Mouse (Mus musculus) urinary bladder, postnatal 4 days (tissue): ENCODE measurements around the gene Sacm1l.

Experiments used
- DNase-seq, 2 experiments: peaks; one replicate each; pipeline ENCODE4 v3.0.0; 2021 to 2022; ENCODE audit warnings: low spot score in 2 of 2

Sacm1l gene

GRCm38 (mm10) chr9:123509638-123510604, 19.6 kb upstream of the Sacm1l start:
- DNase-seq, result no peak

GRCm38 (mm10) chr9:123510926-123511325, 18.6 kb upstream of the Sacm1l start:
- no peak for DNase-seq

- no peak for DNase-seq
These were observed 17.1 kb upstream of the Sacm1l start for GRCm38 (mm10) chr9:123512482-123512881.

GRCm38 (mm10) chr9:123515087-123515486, 14.5 kb upstream of the Sacm1l start:
- no peak for DNase-seq

DNA sequence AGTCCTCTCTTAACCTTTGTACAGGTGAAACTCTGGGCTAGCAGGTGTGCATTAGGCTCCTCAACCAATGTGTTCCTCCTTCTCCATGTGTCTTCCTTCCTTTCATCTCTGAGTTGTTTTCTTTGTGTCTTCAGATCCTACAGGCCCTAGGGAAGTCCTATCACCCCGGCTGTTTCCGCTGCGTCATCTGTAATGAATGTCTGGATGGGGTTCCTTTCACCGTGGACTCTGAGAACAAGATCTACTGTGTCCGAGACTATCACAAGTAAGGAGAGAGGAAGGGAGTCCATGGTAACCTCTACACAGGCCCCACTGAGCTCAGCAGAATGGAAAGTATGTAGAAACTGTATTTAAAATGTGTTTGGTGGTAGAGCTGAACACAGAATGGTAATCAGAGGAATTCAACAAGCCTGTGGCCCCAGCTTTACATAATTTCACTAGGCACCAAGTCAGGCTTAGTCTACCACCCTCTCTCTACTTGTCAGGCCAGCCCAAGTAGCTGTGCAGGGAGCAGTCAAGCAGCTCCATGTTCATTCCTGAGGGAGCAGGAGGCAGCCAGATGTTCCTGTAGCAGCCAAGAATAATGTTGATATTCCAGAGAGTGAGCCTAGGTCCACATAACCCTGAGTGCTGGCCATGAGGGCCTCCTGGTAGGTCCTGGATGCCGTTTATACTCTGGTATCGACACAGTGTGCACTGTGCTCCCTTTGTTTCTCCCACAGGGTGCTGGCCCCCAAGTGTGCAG, 12.7 kb upstream of the Sacm1l start:
- DNase-seq, result no peak

DNA sequence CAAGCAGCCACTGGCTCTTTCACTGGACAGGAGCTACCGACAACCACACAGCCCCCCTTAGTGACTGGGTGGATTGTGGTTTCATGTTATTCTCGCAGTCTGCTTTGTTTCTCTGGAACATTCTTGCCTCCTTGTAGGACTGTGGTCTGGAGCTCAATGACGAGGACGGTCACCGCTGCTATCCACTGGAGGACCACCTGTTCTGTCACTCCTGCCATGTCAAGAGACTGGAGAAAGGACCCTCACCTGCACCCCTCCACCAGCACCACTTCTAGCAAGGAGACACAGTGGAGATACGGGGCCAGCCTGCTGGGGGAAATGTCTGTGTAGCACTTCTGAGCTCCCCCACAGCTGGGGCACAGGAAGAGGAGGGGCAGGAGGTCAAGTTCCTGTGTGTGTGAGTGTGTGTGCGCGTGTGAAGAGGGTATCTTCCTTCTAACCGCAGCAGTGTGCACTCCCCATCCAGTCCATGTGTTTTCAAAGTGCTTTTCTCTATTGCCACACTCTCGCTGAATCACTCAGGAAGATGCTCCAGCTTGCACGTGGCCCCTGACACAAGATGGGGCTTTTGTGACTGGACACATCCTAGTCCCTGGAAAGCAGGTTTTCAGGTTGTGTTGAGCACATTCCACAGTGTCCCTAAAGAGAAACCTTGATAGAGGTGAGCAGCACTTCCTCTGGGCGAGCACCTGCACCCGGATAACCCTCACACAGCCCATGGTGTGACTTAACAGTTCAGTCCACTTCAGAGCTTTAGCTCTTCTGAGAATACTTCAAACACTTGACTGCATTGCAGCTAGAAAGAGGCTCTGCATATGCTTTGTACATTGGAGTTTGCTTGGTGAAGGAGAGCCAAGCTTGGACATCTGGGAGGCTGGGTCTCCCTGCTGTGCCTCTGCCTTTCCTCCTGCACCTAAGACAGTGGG, 10.3 kb upstream of the Sacm1l start:
- no peak for DNase-seq

GRCm38 (mm10) chr9:123520735-123521134, 8.8 kb upstream of the Sacm1l start:
- no peak for DNase-seq

GRCm38 (mm10) chr9:123523676-123524075, 5.9 kb upstream of the Sacm1l start:
- no peak for DNase-seq

DNA sequence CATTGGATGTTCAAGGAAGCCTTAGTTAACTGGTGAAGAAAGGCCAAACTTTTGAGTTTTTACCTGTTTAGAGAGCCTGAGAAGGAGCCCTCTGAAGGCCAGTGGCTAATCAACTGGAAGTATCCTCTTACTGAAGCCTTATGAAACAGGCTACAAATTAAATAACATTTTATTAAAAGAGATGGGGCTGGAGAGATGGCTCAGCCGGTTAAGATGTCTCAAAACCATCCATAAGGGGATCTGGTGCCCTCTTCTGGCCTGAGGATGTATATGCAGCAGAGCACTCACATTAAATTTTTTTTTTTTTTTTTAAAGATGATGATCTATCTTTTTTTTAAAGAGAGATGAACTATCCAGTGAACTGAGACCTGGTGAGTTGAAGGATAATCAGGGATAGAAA, 4.5 kb upstream of the Sacm1l start:
- DNase-seq, result peak; percentile 32 to 64

DNA sequence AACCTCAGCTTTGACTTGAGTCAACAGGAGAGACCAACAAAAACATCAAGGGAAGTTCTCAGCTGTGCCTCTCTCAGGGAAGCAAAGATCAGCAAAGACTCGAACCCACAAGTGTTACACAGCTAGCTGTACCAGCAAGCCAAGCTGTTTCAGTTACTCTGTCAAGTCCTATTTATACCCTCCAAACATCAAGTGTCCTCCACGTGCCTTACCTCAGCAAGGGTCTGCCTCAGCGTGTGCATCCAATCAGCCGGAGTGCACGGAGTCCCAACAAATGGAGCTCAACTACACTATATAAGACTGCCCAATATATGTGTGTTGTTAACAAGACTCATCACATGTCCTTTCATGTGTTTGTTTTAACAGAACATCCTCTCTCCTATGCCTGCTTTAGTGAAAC, 3.1 kb upstream of the Sacm1l start:
- DNase-seq, result no peak

DNA sequence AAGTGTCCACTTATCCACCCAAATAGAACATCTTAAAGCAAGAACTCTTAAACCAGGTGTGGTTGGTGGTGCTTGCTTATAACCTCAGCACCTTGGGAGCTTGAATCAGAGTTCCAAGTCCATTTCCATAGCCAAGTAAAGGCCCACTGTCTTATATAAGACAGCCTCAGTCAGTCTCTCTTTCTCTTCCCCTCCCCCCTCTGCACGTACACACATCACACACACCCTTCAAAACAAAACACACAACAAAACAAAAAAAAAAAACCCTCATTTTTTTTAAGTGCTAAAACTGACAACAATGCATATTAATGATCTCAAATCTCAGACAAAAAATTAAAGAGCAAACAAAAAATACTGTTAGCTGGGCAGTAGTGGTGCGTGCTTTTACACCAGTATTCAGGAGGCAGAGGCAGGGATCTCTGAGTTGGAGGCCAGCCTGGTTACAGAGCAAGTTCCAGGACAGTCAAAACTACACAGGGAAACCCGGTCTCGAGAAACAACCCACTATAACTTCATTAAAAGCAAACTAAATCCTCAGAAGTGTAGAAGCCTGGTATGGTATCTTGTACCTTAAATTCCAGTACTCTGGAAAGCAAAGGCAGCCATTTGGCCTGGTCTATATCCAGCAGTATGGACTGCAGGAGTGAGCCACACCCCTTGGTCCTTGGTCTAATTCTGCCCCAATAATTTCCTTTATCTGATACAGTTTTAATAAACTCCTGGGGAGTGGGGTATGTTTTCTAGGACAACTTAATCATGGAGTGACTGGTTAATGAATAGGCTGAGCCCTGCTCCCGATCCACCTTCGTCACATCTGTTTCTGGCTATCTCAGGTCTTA, 1.3 kb upstream of the Sacm1l start:
- DNase-seq, result no peak

- DNase-seq, result peak in 1 of 2 experiments; percentile 23
These were observed 648 bp upstream of the Sacm1l start for GRCm38 (mm10) chr9:123528926-123529295.

DNA sequence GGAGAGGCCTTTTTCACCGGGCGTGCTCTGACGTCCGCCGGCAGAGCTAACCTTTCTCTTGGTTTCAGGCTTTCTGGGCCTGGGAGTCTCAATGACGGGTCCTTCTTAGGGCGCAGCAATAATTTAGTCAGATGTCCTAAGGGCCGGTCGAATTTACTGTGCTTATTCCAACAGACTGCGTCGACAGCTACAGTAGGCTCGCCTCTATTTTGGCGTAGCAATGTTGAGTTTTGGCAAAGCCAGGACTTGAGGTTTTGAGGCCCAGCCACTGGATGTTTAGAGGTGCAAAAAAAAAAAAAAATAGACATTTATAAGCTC, 558 bp downstream of the Sacm1l start:
- no peak for DNase-seq

GRCm38 (mm10) chr9:123530566-123531130, 1.1 kb downstream of the Sacm1l start:
- DNase-seq, result no peak

DNA sequence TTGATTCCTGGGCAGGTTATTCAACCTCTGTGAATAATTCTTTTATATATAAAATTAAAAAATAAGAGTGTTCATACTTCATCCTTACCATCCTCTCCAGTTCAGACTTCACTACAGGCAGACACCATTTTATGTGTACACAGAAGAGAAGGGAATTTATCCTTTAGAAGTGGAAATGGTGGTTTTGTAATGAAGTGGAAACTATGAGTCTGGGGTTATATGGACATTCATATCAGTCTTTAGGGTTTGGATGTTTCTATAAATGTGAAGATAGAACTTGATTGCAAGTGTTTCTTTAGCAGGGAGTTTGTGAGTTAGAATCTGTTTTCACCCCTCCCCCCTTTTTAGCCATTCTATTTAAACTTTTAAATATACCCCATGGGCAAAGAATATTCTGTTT, 1.7 kb downstream of the Sacm1l start:
- DNase-seq, result no peak

- no peak for DNase-seq
These were observed 7.1 kb downstream of the Sacm1l start for GRCm38 (mm10) chr9:123536613-123537012.

GRCm38 (mm10) chr9:123538189-123538588, 8.6 kb downstream of the Sacm1l start:
- DNase-seq, result no peak

GRCm38 (mm10) chr9:123539093-123539492, 9.5 kb downstream of the Sacm1l start:
- no peak for DNase-seq

- no peak for DNase-seq
These were observed 10.3 kb downstream of the Sacm1l start for GRCm38 (mm10) chr9:123539823-123540222.

- no peak for DNase-seq
These were observed 25.0 kb downstream of the Sacm1l start for GRCm38 (mm10) chr9:123554599-123554998.
